Mouse (Mus musculus) kidney, adult 9 months (tissue): ENCODE measurements at regions not wholly inside any gene's neighbourhood (a gene's known extent, or its start where the extent isn't known, plus 50 kb on each side); places are given as distances from the start of the nearest gene placed in this dataset.

ENCODE experiments used
- DNase-seq: peaks from one replicate; pipeline ENCODE4 v3.0.0; 2022

DNA sequence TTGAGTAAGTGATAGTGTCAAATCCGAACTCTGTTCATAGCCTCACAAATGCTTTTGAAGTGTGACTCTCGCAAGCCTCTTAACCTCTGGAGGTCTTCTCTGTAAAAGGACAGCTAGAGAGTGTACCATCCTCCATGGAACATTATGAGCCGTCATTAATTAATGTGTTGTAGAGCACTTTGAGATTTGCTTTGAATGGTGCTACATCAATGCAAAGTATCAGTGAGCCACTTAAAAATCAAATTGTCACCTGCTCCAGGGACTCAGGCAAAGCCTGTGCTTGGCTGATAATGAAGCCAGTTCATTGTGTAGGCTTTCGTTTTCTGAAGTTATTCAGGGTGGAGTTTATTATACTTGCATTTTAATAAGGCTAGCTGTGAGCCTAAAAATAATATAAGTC is 801.8 kb upstream of the B3galt2 start:
- no peak for DNase-seq

DNA sequence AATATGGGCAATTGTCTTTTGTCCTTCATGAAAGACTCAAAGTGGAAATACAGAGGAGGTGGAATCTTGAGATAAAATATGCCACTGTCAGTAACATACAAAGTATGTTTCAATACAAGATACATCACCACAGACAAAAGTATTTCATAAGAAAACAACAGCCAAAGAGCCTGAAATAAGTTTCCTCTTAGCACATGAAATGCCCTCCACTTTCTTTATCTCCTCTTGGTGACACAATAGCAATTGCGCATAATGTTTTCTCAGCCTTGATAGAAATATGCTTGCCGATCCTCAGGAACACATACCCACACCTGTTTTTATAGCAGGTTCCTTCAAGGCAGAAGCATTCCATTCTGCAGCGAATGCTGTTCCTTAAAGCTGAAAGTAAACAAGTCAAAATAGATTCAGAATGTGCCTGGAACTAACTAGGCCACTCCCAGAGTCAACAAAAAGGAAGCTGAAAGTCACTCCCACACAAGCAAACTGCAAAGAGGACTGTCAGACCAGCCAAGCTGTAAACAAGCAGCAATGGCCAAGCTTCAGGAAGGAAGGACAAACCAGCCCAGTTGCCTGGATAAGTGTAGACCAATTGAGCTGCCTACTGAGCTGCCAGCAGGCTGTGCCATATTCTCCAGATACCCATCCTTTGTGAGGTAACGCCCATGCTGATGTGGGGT is 773.3 kb upstream of the B3galt2 start:
- no peak for DNase-seq

DNA sequence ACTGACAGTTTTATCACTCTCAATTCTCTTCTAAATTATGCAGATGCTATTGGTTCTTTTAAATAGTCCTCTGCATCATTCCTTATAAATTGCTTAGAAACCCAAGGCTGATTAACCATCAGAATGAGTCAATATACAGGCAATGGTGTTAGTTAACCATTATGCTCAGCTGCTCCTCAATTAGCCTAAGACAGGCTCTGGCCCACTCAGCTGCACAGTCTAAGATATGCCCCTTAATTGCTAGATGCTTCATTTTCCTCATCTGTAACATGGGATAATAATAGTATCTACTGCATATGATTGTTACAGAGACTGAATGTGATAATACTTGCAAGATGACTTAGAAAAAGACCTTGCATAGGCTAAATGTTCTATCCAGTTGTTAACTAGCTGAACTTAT is 748.6 kb upstream of the B3galt2 start:
- no peak for DNase-seq

DNA sequence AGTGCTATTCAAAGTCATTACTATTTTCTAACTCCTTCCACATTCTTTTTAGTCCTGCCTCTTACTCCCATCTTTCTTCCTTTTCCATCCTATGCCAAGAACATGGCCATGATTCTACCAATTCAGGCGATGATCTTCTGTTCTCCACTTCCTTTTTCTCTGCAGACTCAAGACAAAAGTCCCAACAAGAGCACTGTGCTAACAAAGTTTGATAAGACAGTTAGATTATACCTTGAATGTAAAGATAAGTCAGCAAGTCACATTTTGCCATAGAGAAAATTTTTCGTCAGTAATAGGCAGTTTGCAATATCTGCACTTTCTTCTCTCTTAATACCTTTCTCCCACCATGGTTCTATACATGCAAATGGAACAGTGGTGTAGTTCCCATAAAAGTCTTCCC is 747.3 kb upstream of the B3galt2 start:
- DNase-seq: no peak

DNA sequence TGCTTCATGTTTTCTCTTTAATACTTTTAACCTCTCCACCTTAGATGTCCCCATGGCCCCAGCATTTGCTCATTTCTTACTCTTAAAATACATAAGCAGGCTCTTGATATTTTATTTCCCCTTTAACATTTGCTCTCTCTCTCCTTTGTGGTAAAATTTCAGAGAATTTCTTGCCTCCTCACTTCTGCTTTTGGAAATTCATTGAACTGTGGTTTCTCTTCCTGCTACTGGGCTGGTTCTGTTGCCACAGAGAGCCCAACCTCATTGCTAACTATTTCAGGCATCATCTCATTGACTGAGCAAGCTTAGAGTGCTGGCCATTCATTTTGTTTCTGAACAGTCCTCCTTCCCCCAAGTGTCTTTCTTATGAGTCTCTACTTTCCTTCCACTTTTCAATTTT is 746.3 kb upstream of the B3galt2 start:
- DNase-seq: no peak

DNA sequence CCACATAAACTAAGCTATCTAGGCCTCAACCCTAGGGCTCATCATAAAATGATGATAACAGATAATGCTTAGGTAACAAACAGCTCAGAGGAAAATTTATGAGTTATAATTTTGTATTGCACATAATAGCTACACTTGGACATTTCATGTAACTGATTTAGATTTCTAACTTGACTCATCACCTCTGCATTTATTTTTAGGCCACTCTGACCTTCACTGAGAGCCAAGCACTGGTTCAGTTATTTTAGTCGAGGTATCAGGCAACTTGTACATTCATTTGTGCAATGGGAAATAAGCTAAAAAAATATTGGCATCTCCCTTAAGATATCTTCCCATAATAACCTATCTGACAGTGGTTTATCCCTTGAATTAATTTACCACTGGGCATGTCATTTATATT is 745.4 kb upstream of the B3galt2 start:
- no peak for DNase-seq

DNA sequence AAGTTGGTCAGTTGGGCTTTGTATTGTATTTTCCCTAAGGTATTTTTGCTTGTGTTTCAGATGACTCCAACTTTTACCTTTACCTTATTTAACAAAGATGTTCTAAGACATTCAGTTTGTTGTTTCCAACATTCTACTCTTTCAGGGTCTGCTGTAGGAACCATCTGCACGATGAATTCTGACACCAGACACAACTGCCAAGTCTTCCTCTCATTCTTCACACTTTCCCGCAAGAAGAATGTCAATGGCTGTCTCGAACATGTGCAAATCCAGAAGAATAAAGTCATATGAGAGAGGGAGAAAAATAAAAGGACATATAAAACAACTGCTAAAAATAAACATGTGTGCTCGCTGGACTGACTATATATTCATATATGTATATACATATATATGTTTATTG is 730.6 kb upstream of the B3galt2 start:
- DNase-seq: no peak

DNA sequence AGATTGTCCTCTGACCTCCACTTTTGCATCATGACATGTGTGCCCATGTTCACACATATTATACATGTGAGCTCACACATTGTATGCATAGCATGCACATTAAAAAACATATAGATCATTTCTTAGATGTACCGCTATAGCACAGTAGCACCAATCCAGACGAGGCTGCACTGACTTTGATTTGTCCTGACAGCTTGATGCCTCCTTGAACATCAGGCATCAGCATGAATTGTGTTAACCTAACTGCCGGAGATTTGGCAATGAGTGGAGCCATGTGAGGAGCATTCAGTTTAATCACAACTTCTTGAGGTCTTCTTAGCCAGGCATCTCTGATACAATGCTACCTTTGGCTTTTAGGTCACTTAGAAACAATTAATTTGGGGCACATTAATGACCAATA is 683.8 kb upstream of the B3galt2 start:
- DNase-seq: no peak

DNA sequence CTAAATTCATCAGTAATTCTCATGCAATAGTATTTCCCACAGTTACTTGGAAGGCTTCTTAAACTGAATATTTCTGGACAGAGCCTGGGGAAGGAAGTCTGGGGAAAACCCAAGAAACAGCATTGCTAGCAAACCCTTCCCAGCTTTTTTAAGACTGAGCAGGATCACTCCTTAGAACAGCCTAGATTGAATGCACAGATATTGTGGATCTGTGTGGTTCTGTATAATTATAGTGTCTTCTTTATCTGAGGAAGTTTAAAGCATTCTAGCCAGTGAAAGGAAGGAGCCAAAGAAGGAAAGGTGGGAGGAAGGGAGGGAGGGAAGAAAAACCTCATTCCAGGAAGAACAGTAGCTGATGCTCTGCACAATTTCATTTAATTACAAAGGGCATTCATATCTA is 669.0 kb upstream of the B3galt2 start:
- DNase-seq: no peak

DNA sequence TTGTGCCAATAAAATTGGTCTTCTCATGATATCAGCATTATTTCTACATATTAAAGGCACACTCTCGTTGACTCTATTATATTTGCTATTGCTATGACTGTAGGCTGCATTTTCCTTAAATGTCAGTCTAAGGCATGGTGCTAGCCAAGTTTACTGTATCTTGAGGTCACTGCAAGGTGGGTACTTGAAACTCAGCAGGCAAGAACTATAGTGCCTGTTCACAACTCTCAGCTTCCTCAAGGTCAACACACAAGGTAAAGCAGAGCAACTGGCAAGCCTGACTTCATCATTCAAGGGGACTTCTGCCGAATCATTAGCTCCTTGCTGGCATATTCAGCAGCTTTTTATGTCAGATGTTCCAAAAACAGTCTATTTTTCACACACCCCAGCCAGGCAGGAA is 667.1 kb upstream of the B3galt2 start:
- no peak for DNase-seq

DNA sequence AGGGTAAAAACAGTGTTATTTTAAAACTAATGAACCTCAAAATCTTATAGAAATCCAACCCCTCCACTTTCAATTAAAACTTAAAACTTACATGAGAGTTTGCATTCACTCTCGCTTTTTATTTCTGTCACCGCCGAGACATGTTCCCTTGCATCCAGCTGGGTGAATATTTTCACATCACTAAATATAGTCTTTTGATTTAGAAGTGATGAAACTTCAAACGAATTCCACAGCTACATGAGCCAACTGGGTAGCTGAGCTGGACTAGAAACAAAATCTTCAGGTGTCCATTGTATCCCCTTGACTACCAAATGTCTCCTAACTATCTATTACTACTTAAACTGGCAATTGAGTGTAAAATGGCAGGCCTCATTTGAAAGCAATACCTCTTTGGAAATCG is 657.5 kb upstream of the B3galt2 start:
- DNase-seq: no peak

DNA sequence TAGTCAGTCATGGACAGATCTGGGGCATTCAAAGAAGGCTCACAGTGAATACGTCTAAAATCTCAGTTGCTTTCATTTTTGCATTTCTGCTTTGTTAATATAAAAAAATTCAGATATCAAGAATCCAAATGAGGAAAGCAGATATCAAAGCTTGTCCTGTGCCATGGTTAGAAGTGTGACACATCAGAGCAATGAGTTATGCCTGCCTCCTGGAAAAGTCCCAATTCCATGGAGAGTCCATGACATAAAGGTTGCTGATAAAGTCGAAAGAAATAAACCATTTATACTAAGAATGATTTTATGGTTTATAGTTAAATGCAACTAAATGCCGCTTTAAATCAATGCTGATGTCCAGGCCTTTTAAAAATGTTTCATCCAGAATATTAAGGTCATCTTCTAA is 656.8 kb upstream of the B3galt2 start:
- DNase-seq: no peak

DNA sequence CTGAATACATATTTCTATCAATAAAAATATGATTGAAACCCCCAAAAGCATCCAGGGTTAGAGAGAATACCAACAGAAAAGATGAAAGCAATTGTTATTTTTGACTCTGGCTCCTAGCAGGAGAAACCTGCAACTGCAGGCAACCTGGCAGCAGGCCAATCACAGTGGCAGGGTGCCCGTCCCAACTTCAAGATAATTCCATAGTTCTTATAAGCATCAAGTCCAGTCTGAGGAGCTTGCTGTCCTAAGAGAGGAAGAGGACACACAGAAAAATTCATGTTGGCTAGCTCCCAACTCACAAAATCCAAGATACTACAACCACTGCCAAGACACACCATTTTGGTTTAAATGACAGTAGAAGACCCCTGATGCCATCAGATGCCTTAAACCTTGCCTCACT is 654.9 kb upstream of the B3galt2 start:
- no peak for DNase-seq

DNA sequence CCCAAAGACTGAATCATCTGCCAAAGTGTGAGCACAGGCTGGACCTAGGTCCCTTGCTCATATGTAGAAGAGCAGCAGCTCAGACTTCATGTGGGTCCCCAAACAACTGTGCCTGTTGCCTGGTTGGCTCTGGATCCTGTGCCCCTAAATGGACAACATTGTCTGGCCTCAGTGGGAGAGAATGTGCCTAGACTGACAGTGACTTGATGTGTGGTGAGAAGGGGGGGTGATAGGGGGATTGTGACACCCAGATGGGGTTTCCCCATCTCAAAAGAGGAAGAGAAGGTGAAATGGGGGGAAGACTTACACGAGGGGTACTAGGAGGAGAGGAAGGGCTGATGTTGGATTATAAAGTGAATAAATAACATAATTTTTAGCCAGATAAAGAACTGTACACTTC is 640.2 kb upstream of the B3galt2 start:
- no peak for DNase-seq

DNA sequence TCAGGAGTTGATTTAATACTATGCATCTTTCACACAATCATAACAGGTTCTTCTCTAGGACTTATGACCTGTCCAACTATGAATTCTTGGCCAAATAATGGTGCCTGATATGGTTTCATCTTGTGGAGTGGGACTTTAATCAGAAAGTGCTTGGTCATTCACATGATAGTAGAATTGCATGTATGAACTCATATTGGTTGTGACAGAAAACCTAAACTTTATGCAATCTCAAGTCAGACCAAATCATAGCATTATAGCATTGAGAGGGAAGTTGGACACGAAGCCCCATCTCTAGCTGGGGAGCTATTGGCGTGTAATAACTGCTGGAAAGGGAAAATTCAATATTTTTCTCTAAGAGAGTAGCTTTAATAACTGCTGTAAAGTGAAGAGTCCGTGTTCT is 639.4 kb upstream of the B3galt2 start:
- no peak for DNase-seq

DNA sequence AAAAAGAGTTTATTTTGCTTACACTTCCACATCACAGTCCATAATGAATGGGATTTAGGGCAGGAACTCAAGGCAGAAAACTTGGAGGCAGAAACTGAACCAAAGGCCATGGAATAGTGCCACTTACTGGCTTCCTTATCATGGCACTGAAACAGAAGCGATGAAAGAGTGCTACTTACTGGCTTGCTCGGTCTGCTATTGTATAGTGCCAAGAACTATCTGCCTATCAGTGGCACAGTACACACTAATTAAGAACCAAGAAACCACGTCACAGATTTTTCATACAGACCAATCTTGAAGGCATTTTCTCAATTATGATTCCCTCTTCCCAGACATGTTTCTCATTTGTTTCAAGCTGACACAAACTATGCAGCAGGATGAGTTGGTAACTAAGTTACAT is 634.4 kb upstream of the B3galt2 start:
- no peak for DNase-seq

DNA sequence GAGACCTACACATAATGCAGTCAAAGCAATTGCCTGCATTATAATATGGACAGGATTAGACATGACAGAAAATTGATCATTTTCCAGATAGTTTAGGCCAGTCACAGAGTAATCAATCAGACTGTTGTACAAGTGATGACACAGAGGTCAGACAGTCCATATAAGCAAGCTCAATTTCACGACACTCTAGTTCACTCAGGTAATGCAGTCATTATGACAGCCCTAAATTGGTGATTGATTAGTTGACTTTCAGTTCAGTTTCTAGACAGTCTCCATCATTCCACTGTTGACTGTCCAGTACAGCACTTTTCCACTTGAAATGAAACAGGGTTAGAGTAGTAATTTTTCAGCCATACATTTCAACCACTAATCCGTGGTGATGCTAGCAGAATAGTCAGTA is 620.5 kb upstream of the B3galt2 start:
- DNase-seq: no peak

DNA sequence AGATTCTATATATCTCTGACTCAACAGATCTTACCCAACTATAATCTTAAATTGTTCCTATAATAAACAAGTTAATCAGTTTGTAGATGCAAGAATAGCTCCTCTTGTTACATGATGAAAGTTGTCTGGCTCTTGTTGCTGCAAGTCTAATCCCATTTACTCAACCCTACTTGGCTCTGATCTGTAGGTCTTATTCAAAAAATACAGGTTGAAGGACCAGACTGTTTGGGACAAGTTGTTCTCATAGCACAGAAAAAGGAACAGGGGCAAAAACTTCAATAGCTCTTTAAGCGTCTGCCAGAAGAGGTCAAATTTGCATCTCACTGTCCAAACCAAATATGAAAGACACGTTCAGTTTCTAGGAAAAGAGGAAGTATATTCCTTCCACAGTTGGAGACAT is 587.3 kb upstream of the B3galt2 start:
- no peak for DNase-seq

DNA sequence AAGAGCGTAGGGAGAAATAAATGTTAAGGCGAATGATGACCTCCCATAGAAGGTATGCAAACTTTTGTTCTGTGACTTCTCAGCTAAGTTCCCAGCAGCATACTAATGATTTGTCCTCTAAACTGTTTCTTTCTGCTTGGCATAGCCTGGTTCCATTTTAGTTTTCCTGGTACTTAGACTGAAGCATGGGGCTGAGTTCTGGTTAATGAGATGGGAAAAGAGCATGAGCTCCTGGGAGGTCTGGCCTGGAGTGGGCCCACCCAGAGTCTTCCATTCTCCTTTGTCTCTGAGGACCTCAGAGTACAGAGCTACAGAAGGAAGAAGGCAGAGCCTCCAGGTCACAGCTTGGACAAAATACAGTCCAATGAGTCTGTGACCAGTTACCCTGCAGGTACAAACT is 586.9 kb upstream of the B3galt2 start:
- DNase-seq: no peak

DNA sequence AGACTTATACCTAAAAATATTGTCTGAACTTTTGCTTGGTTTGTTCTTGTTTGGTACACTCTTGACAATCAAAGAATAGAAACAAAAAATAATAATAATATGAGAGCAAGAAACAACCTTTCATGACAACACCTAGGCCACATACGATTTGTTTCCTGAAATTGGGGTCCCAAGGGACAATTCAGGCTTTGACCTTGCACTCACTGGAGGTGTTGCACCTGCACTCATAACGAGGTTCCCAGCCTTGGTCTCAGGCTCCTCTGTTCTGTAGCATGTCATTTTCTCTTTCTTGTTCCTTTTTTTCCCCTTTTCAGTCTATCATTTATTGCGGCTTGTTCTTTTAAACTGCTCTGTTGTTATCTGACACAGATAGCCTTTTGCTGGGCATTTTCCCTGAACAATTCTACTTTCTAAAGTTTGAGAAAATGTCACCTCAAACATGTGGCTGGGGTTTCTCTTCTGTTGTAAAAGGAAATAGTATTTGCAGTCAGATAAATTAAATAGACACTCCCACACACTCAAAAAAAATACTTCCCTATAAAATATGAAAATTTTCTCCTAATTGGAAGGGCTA is 585.9 kb upstream of the B3galt2 start:
- no peak for DNase-seq

DNA sequence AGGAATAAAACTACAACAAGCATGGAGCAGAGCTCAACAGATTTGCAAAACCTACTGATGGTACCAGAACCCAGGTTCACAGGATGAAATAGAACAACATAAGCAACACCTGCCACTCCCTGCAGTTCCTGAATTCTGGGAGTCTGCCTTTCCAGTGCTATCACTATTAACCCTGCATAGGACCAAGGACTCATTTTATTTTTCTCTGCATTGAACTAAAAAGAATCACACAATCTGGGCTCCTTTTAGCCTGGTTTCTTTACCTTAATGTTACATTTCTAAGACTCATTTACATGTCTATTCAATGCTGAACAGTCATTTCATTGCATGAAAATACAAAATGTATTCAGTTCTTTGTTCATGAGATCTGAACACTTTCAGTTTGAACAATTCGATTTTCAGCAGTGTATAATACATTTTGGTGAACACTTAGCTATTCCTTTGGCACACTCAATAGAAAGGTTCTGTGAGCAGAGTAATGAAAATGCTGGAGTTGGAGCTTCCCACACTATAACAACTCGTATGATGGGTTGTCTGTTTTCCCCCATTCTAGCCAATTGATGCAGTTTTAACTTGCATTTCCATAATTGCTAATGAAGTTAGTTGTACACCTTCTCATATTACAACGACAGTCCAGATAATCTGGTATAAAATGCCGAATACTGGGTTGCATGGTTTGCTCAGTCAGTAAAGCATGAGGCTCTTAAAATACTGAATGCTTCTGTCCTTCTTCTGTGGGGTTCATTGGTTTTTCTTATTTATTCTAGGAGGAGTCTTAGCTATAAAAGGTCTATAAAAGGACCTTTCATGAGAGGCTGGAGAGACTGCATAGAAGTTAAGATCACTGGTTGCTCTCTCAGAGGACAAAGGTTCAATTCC is 579.5 kb upstream of the B3galt2 start:
- DNase-seq: no peak

DNA sequence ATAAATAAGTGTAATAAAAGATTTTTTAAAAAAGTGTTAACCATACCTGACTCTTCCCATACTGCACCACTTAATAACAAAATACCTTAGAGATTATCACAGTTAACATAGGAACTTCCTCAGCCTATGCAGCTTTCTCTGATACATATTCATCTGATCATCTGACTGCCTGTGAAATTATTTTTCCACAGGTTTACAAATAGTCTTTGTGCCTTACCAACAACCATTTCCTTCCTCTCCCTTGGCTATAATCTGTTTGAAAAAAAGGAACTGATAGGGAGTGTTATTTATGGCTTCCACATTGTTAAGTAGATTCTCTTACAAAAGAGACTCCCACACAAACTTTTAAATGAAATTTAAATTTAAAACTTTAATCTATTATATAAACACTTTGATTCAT is 575.0 kb upstream of the B3galt2 start:
- DNase-seq: no peak

DNA sequence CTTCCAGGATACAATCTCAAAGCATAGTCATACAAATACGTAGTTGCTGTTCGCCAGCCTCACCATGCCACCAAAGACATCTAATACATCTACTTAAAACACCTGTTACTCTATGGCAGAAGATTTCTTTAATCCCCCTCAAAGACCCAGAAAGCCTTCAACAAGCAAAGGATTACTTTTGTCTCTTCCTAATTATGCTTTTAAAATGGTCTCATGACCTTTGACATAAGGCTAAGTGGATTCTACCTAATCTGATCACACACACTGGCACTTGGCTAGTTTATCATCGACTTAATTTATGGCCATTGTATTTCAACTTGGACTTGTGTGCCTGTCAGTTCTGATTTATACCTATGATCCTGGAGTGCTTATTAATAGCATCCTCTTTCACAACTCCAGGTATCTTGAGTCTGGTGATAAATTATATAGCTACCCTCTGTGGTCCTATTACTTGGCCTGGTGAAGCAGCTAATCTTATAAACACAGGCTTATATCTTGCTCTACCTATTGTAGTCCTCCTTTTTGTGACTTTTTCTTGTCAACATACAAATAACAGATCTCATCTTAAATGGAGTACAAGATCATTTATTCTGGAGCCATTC is 568.6 kb upstream of the B3galt2 start:
- no peak for DNase-seq

DNA sequence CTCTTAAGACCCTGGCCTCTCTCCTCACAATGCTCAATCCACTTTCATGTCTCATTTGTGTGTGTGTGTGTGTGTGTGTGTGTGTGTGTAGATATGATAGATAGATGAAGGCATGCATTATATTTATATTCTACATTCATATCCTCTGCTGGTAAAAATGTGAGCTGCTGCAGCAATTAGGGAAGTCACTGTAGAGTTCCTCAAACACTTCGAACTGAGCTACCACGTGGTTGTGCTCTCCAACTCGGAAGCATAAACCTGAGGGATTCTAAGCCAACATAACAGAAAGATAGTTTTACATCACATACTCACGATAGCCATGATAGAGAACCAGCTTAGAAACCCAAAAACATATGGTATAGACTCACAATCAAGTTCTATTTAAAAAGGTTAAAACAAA is 565.5 kb upstream of the B3galt2 start:
- no peak for DNase-seq
